Mouse (Mus musculus) heart, embryonic 14.5 days (tissue): ENCODE results near the gene Olfr857. TPM values are rescaled to one million over a fixed set of nuclear protein-coding genes. Genes with fewer than 3 reads are reported as not detected.

ENCODE experiments used
- polyA plus RNA-seq: library from polyadenylated mRNA; unstranded; fragments of >200 nt; fragmentation: Nextera tagmentation; extraction: Ambion mirVana; gene quantifications from 2 replicates; pipeline ENCODE4 v1.2.1, GENCODE M21; 2014

Olfr857 gene
- polyA plus RNA-seq, 1 experiment from 2014 or later, result not detected

Other genes starting within 250 kb of the Olfr857 start
- not detected in 2 replicates for gene Olfr850, start 231.2 kb upstream of the Olfr857 start, polyA plus RNA-seq
- not detected in 2 replicates for gene Olfr851, start 216.1 kb upstream of the Olfr857 start, polyA plus RNA-seq
- not detected in 2 replicates for gene Olfr853, start 168.4 kb upstream of the Olfr857 start, polyA plus RNA-seq
- gene Olfr854, start 142.1 kb upstream of the Olfr857 start, polyA plus RNA-seq, result not detected in 2 replicates
- not detected in 2 replicates for gene Olfr855, start 126.8 kb upstream of the Olfr857 start, polyA plus RNA-seq
- gene Zfp317, start 87.3 kb upstream of the Olfr857 start, polyA plus RNA-seq, result 20.6 and 21.0 TPM in 2 replicates
- gene Olfr58, start 70.8 kb downstream of the Olfr857 start, polyA plus RNA-seq, result not detected in 2 replicates
- gene Olfr859, start 95.5 kb downstream of the Olfr857 start, polyA plus RNA-seq, result not detected in 2 replicates
- gene Olfr860, start 140.3 kb downstream of the Olfr857 start, polyA plus RNA-seq, result not detected in 2 replicates
- gene Olfr862, start 178.6 kb downstream of the Olfr857 start, polyA plus RNA-seq, result not detected in 2 replicates
- 0.24 and 0.27 TPM in 2 replicates for gene Olfr77, start 207.4 kb downstream of the Olfr857 start, polyA plus RNA-seq